Mouse (Mus musculus): Measurements from ENCODE around the gene Hexim1.

DNA sequence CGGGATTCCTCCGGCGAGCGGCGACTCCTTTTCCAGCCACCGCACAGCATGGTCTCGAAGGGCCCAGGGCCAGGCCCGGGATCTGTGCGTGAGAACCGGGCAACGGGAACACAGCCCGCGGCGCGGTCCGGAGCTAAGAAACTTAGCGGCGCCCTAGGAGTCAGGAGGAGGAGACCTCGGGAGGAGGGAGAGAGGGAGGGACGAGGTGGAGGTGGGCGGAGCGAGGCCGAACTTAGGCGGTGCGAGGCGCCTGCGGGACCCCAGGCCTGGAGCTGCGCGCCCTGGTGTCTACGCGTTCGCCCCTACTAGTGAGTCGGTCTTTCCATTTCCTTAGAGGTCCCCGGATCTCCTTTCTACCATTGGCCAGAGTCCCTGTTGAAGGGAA is 14.6 kb upstream of the Hexim1 start, which contains the start of the genes Plcd3 and Acbd4:
- TF ChIP-seq POLR2A (IDR thresholded peaks at IDR 0.05; ENCODE audit: borderline replicate concordance, insufficient read depth, low read length) (peak; percentile 53; the same call in 1 of the 2 replicates), CTCF (IDR thresholded peaks at IDR 0.05; ENCODE audit: borderline replicate concordance, insufficient read depth, low read depth, low read length) (no peak)

All from cerebellum, adult 2 months (tissue).